Mouse (Mus musculus) heart, postnatal 14 days (tissue): ENCODE results near the gene Elf1. TPM values are rescaled to one million over a fixed set of nuclear protein-coding genes. Genes with fewer than 3 reads are reported as not detected.
"Not testable (repeated sequence)": the region's sequence is repeated elsewhere in the genome, so short reads cannot be mapped to it uniquely, and the experiment has no call there.

ENCODE experiments used
- DNase-seq, 2 experiments: peaks; one replicate each; pipeline ENCODE4 v3.0.0; 2021 to 2022
- intact Hi-C: fragments of 180-260 bp; cut with DNase I; formaldehyde crosslinking; loops from one replicate; pipeline ENCODE4 v1.15.1; 2025
- total RNA-seq, 2 experiments: library from RNA; stranded (reverse); gene quantifications; 2 replicates each; pipeline ENCODE4 v1.2.3; 2021

Gene Elf1
- total RNA-seq, 2 experiments from 2014 or later, result 20.8 to 21.5 TPM

- intact Hi-C loops, result no loop called here
- DNase-seq, result no peak
These were observed 38.0 kb downstream of the Elf1 start for GRCm38 (mm10) chr14:79518761-79519662.

- no peak for DNase-seq
- intact Hi-C loops, result no loop called here
These were observed 38.6 kb downstream of the Elf1 start for GRCm38 (mm10) chr14:79519663-79519975.

GRCm38 (mm10) chr14:79520612-79521011, 39.6 kb downstream of the Elf1 start:
- no peak for DNase-seq
- intact Hi-C loops, result no loop called here

- no peak for DNase-seq
- intact Hi-C loops, result no loop called here
These were observed 40.1 kb downstream of the Elf1 start for GRCm38 (mm10) chr14:79521056-79521455.

GRCm38 (mm10) chr14:79521471-79522117, 40.6 kb downstream of the Elf1 start:
- DNase-seq, result no peak
- intact Hi-C loops, result no loop called here

GRCm38 (mm10) chr14:79522387-79522786, 41.4 kb downstream of the Elf1 start:
- intact Hi-C loops, result no loop called here
- no peak for DNase-seq

- intact Hi-C loops, result not testable (repeated sequence)
These were observed 45.1 kb downstream of the Elf1 start for GRCm38 (mm10) chr14:79526106-79526505.

GRCm38 (mm10) chr14:79527704-79528103, 46.7 kb downstream of the Elf1 start:
- intact Hi-C loops, result no loop called here
- DNase-seq, result no peak

More at GRCm38 (mm10) chr14:79526106-79526505, 45.1 kb downstream of the Elf1 start:
- DNase-seq, result not testable (repeated sequence)

GRCm38 (mm10) chr14:79529581-79530554, 48.9 kb downstream of the Elf1 start:
- intact Hi-C loops, result no loop called here
- no peak for DNase-seq

GRCm38 (mm10) chr14:79530761-79531160, 49.8 kb downstream of the Elf1 start:
- no peak for DNase-seq
- intact Hi-C loops, result no loop called here

- DNase-seq, result no peak
These were observed 51.2 kb downstream of the Elf1 start for GRCm38 (mm10) chr14:79532036-79532776.

GRCm38 (mm10) chr14:79533350-79533749, 52.4 kb downstream of the Elf1 start:
- DNase-seq, result no peak

More at GRCm38 (mm10) chr14:79532036-79532776, 51.2 kb downstream of the Elf1 start:
- intact Hi-C loops, result no loop called here

GRCm38 (mm10) chr14:79534206-79534605, 53.2 kb downstream of the Elf1 start:
- intact Hi-C loops, result no loop called here
- DNase-seq, result no peak

More at GRCm38 (mm10) chr14:79533350-79533749, 52.4 kb downstream of the Elf1 start:
- intact Hi-C loops, result no loop called here

GRCm38 (mm10) chr14:79534656-79535055, 53.7 kb downstream of the Elf1 start:
- intact Hi-C loops, DNase-seq: not testable (repeated sequence)

GRCm38 (mm10) chr14:79535318-79535717, 54.3 kb downstream of the Elf1 start:
- intact Hi-C loops, result no loop called here
- peak; percentile 40 to 42 for DNase-seq

- intact Hi-C loops, result no loop called here
These were observed 55.0 kb downstream of the Elf1 start for GRCm38 (mm10) chr14:79536011-79536410.

GRCm38 (mm10) chr14:79536837-79537236, 55.8 kb downstream of the Elf1 start:
- intact Hi-C loops, result no loop called here
- DNase-seq, result no peak

More at GRCm38 (mm10) chr14:79536011-79536410, 55.0 kb downstream of the Elf1 start:
- no peak for DNase-seq

GRCm38 (mm10) chr14:79537463-79537862, 56.5 kb downstream of the Elf1 start:
- intact Hi-C loops, result no loop called here
- DNase-seq, result no peak

GRCm38 (mm10) chr14:79537921-79538320, 56.9 kb downstream of the Elf1 start:
- DNase-seq, result no peak
- intact Hi-C loops, result no loop called here

GRCm38 (mm10) chr14:79541606-79542005, 60.6 kb downstream of the Elf1 start:
- intact Hi-C loops, result no loop called here
- DNase-seq, result no peak
